Mouse (Mus musculus) thymus, postnatal 4 days (tissue): ENCODE results near the gene Inafm2.

Experiments used
- DNase-seq: peaks from one replicate; pipeline ENCODE4 v3.0.0; 2021

The Inafm2 gene

DNA sequence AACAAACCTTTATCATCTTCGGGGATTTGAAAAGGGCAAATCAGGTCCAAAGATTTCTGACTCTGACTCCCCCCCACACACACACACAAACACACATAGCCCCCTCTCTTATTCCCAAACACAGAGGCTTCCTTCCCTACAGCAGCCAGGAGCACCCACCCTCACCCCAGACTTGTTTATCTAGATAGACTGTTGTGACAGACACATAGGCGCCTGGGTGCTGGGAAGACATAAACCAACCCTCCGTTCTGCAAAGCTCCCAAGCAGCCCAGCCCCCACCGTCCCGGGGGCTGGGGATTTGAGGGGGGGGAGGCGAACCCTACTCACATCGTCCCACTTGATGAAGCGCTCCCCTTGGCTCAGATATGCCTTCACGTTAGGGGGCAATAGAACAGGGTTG lies 17.6 kb upstream of the Inafm2 start:
- DNase-seq: peak; percentile 56

DNA sequence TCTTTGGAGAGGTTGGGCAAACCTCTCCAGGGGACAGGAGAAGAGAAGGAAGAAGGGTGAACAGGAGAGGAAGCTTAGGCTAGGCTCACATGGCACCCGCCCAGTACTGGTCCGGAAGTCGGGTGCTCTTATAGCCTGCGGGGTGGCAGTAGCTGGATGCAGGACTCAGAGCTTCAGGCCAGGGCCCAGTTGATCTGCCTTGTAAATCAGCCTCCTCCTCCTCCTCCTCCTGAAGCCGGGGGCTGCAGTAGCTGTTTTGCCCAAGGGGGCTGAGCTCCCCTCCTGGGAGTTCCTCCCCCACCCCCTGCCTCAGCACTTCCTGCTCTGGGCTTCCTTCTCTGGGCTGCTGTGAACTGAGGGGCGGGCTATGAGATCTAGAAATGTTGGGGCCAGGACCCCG lies 17.2 kb upstream of the Inafm2 start, which contains the start of gene Plcb2:
Plcb2 (minus strand) TSS at position 102 of the 400 bp plus-strand sequence.
- DNase-seq: peak; percentile 78

DNA sequence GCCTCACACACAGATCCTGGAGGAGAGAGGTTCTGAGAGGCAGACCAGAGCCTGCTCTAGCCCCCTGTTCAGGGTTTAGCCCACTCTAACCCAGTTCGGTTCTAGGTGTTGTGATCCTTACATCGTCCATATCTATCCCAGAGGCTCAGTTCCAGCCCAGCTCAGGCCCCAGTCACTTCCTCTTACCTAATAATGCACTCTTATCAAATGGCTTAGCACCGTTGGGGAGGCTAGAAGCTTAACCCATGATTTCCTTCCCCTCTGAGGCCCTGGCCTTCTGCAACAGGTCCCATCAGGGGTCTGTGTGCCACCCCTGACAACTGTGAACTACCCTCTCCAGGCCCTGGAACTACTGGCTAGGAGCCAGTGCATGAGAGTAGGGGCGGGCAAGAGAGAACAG lies 16.4 kb upstream of the Inafm2 start:
- no peak for DNase-seq

DNA sequence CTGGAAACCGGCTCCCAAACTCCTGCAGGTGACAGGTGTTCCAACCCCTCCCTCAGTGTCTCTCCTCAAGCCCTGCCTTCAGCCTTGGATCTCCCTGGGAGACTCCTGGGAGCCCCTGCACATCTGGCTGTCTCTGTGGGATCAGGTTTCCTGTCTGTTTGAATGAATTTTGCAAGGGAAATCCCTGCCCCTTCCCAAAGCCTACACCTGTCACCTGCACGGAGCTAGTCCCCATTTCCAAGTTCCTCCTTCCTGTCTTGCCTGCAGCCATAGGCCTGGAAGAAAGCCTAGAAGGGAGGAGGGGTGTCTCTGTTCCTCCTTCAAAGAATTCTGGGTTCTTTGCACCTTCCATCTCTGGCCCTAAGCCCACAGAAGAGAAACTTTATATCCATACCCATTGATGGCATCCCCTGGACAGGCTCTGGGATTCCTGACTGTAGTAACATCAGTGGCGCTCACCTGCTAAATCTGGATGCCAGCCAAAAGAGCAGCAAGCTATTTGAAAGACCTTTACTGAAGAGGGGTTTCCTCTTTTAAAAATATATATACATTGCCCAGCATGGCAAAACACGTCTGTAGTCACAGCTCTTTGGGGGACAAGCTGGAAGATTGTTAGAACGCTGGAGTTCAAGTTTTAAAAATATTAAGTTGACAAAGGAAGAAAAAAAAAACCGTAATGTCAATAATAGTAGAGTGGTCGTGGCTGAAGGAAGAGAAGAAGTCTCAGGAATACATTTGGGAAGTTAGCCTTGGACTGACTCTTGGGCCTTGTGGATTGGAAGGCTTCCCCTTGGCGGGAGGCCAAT lies 15.5 kb upstream of the Inafm2 start:
- DNase-seq: no peak

DNA sequence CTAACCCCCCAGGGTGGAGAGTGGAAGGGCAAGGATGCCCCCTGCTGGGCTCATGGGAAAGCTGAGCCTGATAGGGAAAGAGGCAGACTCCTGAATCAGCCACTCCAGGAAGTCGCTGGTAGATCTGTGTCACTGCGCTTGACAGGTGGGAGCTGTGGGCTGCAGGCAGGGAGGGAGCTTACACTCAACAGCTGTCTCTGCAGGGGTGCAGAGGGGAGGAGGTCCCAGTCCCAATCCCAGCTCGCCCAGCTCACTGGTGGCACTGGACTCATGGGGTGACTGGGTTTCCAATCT lies 15.0 kb upstream of the Inafm2 start:
- peak; percentile 81 for DNase-seq

DNA sequence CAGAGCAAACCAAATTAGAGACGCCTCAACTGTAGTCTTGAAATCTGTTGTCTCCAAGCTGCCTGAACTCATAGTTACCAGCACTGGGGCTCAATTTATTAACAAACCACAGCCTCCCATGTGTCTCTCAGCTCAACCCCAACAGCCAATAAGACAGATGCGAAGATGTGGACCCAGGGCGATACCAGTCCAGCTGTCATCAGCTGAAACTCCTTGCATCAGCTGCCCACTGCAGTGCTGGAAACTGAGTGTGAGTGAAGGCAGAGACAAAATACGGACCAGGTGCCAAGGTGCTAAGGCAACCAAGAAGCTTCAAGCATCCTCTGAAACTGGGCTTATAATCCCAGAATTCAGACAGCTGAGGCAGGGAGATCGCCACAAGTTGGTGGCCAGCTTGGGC lies 13.6 kb upstream of the Inafm2 start:
- DNase-seq: no peak

DNA sequence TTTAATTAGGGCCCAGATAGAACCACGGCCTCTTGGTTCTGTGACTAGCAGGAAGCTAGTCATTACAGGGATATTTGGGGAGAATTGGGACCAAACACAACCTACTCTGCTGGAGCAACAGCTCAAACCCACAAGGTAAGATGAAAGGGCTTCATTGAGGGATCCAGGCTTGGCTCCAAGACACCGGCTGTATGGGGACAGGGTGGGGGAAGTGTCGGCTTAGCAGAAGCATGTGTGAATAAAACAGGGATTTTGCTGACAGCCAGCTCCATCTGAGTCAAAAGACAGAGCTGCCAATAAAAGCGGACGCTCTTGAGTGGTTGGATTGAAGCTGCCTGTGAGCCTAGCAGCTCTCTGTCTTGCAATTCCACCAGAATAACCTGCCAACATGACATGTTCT lies 12.2 kb upstream of the Inafm2 start:
- DNase-seq: no peak

DNA sequence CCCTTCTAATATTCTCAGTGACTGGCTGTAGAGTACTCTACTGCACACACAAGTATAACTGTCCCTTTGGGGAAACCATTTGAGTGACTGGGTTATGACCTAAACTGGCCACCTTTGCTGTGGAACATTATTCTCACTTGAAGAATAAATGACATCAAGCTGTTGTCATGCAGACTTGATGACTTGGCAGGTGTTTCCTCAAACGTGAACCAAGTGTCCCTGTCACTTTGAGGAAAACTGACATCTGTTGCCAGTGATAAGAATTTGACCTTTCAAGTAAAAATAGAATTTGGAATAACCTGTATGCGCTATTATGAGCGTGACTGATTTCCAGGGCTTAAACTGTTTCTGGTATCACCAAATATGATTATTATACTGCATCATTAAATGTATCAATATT lies 5.2 kb upstream of the Inafm2 start:
- no peak for DNase-seq

DNA sequence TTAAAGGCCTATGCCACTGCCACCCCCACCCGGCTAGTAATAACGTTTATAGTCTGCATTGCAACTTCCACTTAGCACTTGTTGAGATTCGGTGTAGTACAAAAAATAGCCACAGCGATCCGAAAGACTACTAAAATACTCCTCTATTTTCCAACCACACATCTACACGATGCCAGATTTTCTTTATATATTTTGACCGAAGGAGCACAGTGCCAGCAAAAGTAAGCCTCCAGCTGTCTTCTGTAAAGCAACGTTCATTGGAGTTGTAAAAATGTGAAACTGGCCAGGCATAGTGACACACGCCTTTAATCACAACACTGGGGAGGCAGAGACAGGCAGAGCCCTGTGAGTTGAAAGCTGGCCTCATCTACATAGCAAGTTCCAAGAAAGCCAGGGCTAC lies 4.4 kb upstream of the Inafm2 start:
- no peak for DNase-seq

DNA sequence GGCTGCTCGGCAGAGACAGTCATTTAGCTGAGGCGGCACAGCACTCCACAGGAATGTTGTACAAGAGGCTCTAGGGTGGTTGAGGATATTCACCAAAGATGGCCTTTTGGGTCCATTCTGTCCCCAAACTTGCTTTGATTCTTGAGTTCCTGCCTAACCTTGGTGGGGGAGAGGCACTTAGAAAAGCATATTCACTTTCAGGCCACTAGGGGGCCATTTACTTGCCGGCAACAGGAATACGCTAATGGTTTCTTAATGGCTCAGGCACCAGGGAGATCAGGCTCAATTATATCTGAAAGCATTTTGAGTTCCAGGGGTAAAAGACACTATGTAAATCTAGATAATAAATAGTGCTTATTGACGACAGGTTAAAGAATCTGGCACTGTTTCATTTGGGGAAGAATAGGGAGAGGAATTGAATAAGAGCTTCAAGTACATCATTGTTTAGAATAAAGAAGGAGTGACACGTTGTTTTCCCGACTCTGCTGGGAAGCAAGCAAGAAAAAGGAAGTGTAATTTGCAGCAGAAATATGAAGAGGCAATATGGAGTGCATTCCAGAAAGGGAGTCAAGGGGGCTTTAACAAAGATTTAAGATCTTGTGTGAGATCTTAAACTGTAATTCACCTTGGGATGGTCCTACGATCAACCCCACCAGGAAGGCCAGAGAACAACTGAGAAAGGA lies 2.2 kb upstream of the Inafm2 start:
- no peak for DNase-seq

DNA sequence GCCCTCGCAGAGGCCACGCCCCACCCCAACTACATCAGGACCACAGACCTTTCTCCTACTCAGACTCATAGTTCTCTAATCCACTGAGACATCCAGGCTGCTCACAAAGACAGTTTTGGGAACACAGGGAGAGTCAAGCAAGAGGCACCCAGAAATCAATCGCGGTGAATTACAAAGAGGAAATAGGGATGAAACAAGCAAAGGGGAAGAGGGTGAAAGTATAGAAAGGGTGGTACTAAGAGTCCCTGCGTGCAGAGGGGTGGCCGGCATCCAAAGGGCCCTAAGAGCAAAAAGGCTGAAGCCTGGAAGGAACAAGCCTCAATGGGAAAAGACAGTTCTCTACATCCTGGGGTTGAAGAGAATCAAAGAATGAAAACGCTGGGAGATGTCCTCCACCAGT lies 937 bp upstream of the Inafm2 start:
- no peak for DNase-seq

DNA sequence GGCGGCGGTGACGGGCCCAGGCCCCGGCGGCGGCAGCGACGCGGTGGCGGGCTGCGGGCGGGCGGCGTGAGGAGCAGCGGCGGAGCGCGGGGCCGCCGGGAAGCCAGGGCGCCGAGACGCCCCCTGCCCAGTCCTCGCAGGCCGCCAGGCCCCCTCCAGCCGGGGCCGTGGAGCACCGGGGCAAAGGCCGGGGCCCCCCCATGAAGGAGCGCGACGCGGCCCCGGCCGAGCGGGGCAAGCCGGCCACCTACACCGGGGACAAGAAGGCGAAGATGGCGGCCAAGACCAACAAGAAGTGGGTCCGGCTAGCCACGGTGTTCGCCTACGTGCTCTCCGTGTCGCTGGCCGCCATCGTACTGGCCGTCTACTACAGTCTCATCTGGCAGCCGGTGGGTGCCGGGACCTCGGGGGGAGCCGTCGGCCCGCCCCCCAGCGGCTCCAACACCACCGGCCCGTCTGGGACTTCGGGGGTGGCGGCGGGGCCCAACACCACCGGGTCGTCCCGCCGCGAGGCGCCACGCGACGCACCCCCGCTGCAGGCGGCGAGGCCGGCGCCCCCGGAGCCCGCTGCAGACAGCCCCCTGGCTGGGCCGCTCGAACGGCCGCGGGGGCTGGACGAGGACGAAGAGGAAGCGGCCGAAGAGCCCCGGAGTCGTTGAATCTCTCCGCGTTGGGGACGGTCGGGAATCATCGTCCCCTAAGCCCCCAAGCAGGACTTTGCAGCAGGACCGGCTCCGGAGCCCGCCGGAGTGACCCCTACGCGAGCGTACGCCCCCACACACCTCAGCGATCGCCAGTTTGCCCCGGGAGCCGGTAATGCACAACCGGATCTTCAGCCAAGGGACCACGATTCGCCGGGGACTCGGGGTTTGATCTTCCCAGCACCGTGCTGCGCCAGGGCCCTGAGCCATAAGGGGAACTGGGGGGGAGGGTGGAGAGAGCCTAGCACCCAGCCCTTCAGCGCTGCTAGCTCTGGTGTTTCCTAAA lies 650 bp downstream of the Inafm2 start:
- DNase-seq: peak; percentile 68

DNA sequence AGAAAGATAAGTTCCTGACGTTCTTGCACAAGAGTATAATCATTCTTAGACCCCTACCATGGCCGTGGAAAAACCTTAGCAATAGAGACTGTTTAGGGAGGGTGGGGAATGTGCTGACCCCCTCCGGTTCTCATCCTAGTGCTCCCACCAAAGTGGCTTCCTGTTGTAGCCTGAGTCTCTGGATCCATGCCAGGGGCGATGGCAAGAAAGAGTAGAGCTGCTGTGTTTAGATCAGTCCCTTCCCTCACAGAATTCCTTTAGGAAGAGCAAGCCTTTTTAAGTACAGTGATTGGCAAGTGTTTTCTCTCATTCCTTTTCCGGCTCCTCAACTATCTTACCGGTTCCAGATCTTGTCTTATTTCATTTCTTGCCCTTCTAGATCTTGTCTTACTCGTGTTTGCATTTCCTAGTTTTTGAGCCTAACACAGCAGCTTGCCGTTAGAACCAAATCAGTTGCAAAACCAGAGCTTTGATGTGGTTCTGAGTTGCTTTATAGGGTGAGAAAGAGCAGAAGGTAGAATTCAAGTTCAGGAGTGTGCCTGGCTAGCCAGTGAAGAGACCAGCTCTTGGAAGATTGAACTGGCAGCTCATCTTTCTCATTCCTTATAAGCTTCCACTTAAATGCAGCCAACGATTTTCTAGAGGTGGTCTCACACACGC lies 1.9 kb downstream of the Inafm2 start:
- no peak for DNase-seq

DNA sequence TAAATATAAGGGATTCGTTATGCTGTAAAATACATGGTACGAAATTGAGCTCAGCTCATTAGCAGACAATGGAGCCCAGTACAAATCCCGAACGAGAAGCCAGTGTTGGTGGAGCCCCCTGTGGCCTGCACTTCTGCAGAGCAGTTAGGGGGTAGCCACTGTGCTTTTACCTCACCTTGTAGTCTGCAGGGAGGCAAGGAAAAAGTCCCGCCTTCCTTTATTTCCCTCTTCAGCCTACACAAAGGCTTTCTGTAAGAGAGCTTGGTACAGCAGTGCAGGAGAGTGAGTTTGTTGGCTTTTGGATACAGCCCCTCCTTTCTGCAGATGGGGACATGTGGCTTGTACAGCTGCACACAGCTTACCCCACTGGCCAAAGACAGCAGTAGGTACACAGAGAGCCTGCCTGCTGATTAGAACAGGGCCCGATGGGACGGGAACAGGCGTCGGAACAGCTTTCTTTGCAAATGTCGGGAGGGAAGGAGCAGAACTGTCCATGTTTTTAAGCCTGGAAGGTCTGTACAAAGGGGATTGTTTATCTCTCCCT lies 3.9 kb downstream of the Inafm2 start:
- DNase-seq: no peak

DNA sequence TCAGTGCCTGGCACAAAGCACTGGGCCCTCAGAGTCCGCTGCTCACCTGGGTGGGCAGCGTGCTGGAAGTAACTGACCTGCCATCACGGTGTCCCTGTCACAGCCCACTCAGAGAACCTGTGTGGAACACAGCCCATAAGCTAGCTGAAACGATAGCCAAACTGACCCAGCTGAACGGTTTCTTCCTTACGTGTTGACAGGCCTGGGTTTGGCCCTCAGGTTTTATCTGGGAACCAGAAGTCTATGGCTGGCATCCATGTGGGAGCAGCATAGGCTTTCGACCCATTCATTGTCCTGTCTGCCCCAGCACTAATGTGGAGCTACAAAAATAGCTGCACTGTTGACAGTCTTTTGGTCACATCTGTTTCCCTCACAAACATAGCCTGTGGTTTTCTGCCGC lies 4.9 kb downstream of the Inafm2 start:
- no peak for DNase-seq

DNA sequence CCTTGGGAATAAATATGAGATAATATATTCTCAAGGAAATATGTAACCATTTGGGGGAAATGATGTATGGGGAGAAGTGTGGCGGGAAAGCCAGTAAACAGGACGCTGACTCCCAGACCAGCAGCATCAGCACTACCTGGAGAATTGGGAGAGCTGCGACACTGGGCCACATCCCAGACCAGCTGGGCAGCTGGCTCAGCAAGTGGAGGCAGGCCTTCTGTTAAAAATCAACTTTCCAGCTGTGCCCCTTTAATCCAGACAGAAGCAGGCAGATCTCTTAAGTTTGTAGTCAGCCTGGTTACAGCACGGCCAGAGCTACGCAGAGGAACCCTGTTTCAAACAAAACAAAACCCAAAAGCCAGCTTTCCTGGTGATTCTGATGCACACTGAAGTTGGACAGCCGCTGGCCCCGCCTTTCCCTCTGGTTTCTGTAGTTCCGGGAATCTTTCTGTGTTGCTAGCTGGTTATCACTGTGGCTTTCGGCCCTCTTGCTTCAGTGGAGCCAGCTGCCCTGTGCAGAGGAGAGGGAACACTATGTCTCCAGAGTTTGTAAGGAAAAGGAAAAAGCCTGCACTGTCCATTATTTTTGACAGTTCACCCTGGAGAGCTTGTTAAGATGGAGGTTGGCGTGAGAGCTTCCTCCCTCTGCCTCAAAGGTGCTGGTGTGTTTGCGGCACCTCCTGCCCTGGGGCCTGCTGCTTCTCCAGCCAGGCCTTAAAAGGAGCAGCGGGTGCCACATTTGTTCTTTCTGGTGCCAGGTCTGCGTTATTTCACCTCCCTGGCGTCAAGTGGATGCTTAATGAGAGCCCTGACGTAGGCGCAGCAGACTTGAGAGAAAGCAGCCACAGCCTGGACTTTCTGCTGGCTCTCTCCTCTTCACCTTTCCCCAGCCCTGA lies 6.6 kb downstream of the Inafm2 start:
- no peak for DNase-seq

DNA sequence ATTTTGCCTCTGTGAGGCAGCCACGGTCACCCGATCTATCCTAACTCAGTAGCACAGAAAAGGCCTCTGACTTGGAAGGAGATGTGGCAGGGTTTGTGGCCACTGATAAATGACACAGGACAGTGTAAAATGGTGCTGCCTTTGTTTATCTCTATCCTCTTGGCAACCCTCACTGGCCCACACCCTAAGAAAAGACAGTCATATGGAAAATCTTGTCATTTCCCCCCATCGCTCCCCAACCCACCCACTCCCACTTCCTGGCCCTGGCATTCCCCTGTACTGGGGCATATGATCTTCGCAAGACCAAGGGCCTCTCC lies 7.2 kb downstream of the Inafm2 start:
- no peak for DNase-seq

DNA sequence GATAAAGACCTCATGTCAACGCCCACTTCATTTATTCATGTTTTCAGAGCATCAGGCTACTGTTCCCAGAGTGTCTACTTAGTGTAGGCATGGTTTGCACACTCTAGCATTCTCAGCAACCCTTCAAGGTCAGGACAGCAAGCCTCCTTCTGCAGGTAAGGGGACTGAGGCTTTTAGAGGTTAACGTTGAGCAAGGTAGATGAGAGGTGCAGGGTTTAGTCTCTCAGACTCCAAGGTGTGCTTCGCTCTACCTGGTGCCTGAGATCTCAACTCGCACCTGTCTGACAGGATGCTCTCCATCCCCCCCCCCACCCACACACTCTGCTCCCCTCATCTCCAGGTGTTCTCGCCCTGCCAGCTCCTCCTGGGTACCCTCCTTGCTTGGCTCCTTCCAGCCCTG lies 8.6 kb downstream of the Inafm2 start:
- DNase-seq: no peak

DNA sequence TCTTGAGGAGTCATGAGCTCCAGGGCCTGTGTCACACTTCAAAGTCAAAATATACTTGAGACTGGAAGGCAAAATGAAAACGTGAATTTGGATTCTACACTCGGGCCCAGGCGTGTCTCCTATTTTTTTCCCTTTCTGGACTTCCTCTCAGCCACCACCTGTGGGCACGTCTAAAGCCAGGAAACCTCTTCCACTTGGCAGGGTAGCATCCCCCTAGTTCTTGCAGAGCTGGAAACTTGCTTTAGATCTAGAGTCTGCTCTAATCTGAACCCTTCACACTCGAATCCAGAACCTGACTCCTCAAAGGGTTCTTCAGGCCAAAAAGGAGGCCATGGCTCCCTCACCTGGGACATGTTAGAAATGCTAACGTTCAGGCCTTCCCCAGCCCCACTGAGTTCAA lies 9.8 kb downstream of the Inafm2 start:
- DNase-seq: no peak

DNA sequence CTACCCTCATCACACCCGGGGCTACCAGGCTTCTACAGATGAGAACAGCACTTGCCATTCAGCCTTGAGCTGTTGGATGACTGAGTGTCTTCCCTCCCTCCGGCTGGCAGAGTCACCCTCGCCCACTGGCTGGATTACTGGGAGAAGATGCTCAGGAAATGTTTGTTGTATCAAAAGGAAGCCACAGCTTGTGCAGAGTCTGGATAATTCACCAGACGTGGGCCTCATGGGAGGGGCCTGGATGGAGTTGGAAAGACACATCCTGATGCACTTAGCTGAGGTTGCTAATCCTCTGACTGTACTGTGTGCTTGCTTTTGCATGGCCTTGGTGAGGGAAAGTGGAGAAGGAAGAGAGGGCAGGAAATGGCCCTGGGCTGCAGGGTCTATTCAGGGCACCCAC lies 10.5 kb downstream of the Inafm2 start:
- no peak for DNase-seq

DNA sequence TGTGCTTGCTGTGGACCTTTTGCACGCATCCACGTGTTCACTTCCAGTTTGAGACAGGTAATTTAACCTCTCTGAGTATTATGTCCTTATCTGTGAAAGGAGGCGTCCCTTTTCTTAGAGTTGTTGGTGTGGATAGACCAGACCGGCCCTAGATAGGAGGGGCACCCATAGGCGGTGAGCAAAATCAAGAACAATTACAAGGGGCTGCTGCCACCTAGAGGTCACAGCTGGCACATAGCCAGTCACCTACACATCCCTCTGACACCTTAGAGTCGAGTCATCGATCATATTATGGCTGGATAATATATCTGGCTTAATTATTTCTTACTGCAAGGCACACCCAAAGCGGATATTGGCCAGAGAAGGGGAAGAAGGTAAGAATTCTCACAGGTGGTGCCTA lies 14.3 kb downstream of the Inafm2 start:
- DNase-seq: peak; percentile 89
